ENCODE assay signal across 8 mouse cellular contexts in genomic region chr2:32907442-32907841, GRCm38 (mm10). TPM values are rescaled to one million over a fixed set of nuclear protein-coding genes. Genes with fewer than 3 reads are reported as not detected.
A peak's percentile ranks its signal among the peaks of the same experiment; 100 is the strongest.
DNase-seq lines count a peak whose midpoint lies in the region; ATAC-seq and TF ChIP-seq lines count a peak whose summit lies in the region.

No protein-coding gene starts in this region.

- no peak for DNase-seq in heart, postnatal 14 days
- DNase-seq in Muller cell, postnatal 12 days (ENCODE audit: inconsistent ontology term) = peak; percentile 56
- DNase-seq in forebrain, postnatal 0 days = no peak
- DNase-seq in right cerebral cortex, adult 18-20 months = no peak
- no peak for DNase-seq in MN1 (ENCODE audit: low spot score)
- no peak for DNase-seq in right cerebral cortex, postnatal 36 days (ENCODE audit: low spot score in 2 of 2)

- intact Hi-C loops in heart, postnatal 14 days (cut with DNase I) = no loop called here

- WGBS in heart, embryonic 16.5 days = 49% methylated on average over 8 of the region's 8 CpGs
- 50% methylated on average over 8 of the region's 8 CpGs for WGBS in forebrain, postnatal 0 days
- WGBS in liver, embryonic 15.5 days (ENCODE audit: insufficient replicate concordance) = 66% methylated on average over 8 of the region's 8 CpGs

- peak overlapping the region; percentile 64 for H3K9ac ChIP-seq in heart, embryonic 16.5 days (ENCODE audit: low read length)
- no peak overlapping the region for H3K9ac ChIP-seq in forebrain, postnatal 0 days
- no peak overlapping the region for H3K9ac ChIP-seq in liver, embryonic 15.5 days

- peak overlapping the region; percentile 95 for H3K27ac ChIP-seq in heart, embryonic 16.5 days (ENCODE audit: low read length)
- H3K27ac ChIP-seq in forebrain, postnatal 0 days (ENCODE audit: low read depth, low read length) = peak overlapping the region; percentile 70
- 0 out of 2 replicates have a peak overlapping the region, but pooled peaks have one; percentile 33 for H3K27ac ChIP-seq in liver, embryonic 15.5 days (replicated peaks)

- H3K9me3 ChIP-seq in heart, embryonic 16.5 days (replicated peaks; ENCODE audit: control insufficient read depth, low read length) = no peaks in the 10 kb centered on the region
- H3K9me3 ChIP-seq in forebrain, postnatal 0 days (ENCODE audit: low read length) = no peaks in the 10 kb centered on the region
- H3K9me3 ChIP-seq in liver, embryonic 15.5 days (replicated peaks) = no peaks in the 10 kb centered on the region

- no peaks in the 10 kb centered on the region for H3K27me3 ChIP-seq in heart, embryonic 16.5 days (ENCODE audit: control insufficient read depth, insufficient read depth, low read length)
- H3K27me3 ChIP-seq in forebrain, postnatal 0 days (ENCODE audit: insufficient read depth, low read length) = no peaks in the 10 kb centered on the region
- H3K27me3 ChIP-seq in liver, embryonic 15.5 days = no peaks in the 10 kb centered on the region

- peaks cover 9% of the 10 kb centered on the region; the same call in 1 of the 2 replicates for H3K36me3 ChIP-seq in heart, embryonic 16.5 days (ENCODE audit: control insufficient read depth, insufficient read depth)
- peaks cover 24% of the 10 kb centered on the region for H3K36me3 ChIP-seq in forebrain, postnatal 0 days (ENCODE audit: insufficient read depth)
- 0 out of 2 replicates have a peak, but pooled peaks cover 6% of the 10 kb centered on the region for H3K36me3 ChIP-seq in liver, embryonic 15.5 days (replicated peaks)

- no peak overlapping the region for H3K4me2 ChIP-seq in heart, embryonic 16.5 days (ENCODE audit: low read depth, low read length)
- no peak overlapping the region for H3K4me2 ChIP-seq in forebrain, postnatal 0 days (ENCODE audit: low read depth)
- H3K4me2 ChIP-seq in liver, embryonic 15.5 days = no peak overlapping the region

- H3K4me1 ChIP-seq in heart, embryonic 16.5 days (ENCODE audit: control insufficient read depth, insufficient read depth, low read length) = peaks cover 43% of the 10 kb centered on the region
- H3K4me1 ChIP-seq in forebrain, postnatal 0 days (ENCODE audit: insufficient read depth) = peaks cover 24% of the 10 kb centered on the region
- peaks cover 65% of the 10 kb centered on the region for H3K4me1 ChIP-seq in liver, embryonic 15.5 days (replicated peaks)

- H3K4me3 ChIP-seq in heart, embryonic 16.5 days (ENCODE audit: low read length) = no peak overlapping the region
- H3K4me3 ChIP-seq in forebrain, postnatal 0 days (ENCODE audit: low read depth, low read length) = no peak overlapping the region
- no peak overlapping the region for H3K4me3 ChIP-seq in liver, embryonic 15.5 days (replicated peaks)

- TF ChIP-seq CTCF in forebrain, postnatal 0 days (IDR thresholded peaks at IDR 0.05; ENCODE audit: low read depth) = no peak

- no peak for ATAC-seq in heart, embryonic 16.5 days (replicated peaks; ENCODE audit: extremely low read depth, insufficient read depth, low FRiP score)
- ATAC-seq in forebrain, postnatal 0 days = no peak
- ATAC-seq in liver, embryonic 15.5 days (ENCODE audit: insufficient read depth) = no peak

RNA-seq across cellular contexts. Expression of gene Fam129b, which starts 31.5 kb away (rescaled TPM):
- 44.9 and 57.3 TPM in 2 replicates for polyA plus RNA-seq in heart, embryonic 16.5 days (2015; fragmentation: Nextera tagmentation; extraction: Ambion mirVana)
- 10 to 100 TPM; 31.2 to 33.4 TPM for total RNA-seq in heart, postnatal 14 days (2021)
- 38.1 and 43.9 TPM in 2 replicates for total RNA-seq in forebrain, postnatal 0 days (2014; rRNA removed)
- polyA plus RNA-seq in forebrain, postnatal 0 days (2015; fragmentation: Nextera tagmentation; extraction: Ambion mirVana) = 26.6 and 27.7 TPM in 2 replicates
- polyA plus RNA-seq in liver, embryonic 15.5 days (2015; fragmentation: Nextera tagmentation; extraction: Ambion mirVana) = 8.5 and 11.6 TPM in 2 replicates

RNA-seq across cellular contexts. Expression of gene Rpl12, which starts 53.9 kb away (rescaled TPM):
- 90.1 and 92.2 TPM in 2 replicates for polyA plus RNA-seq in heart, embryonic 16.5 days (2015; fragmentation: Nextera tagmentation; extraction: Ambion mirVana)
- 10 to 100 TPM; 66.3 to 75.0 TPM for total RNA-seq in heart, postnatal 14 days (2021)
- 266 and 507 TPM in 2 replicates for total RNA-seq in forebrain, postnatal 0 days (2014; rRNA removed)
- polyA plus RNA-seq in forebrain, postnatal 0 days (2015; fragmentation: Nextera tagmentation; extraction: Ambion mirVana) = 102 and 129 TPM in 2 replicates
- polyA plus RNA-seq in liver, embryonic 15.5 days (2015; fragmentation: Nextera tagmentation; extraction: Ambion mirVana) = 79.8 and 80.2 TPM in 2 replicates

RNA-seq across cellular contexts. Expression of gene Lrsam1, which starts 54.0 kb away (rescaled TPM):
- polyA plus RNA-seq in heart, embryonic 16.5 days (2015; fragmentation: Nextera tagmentation; extraction: Ambion mirVana) = 8.2 and 8.8 TPM in 2 replicates
- total RNA-seq in heart, postnatal 14 days (2021) = 10 to 100 TPM; 12.0 to 13.4 TPM
- total RNA-seq in forebrain, postnatal 0 days (2014; rRNA removed) = 23.1 and 28.7 TPM in 2 replicates
- 12.7 and 17.4 TPM in 2 replicates for polyA plus RNA-seq in forebrain, postnatal 0 days (2015; fragmentation: Nextera tagmentation; extraction: Ambion mirVana)
- 2.0 and 2.5 TPM in 2 replicates for polyA plus RNA-seq in liver, embryonic 15.5 days (2015; fragmentation: Nextera tagmentation; extraction: Ambion mirVana)

Comparison
In these comparisons a context has a peak if more than half of its experiments do, and no peak if none do; other contexts are left out.
1. H3K27ac ChIP-seq: peak in every context shown above with its lines; median percentile 95 in heart, embryonic 16.5 days; 70 in forebrain, postnatal 0 days; 33 in liver, embryonic 15.5 days.